Mouse (Mus musculus): ENCODE results near the gene Ercc1. TPM values are rescaled to one million over a fixed set of nuclear protein-coding genes. Genes with fewer than 3 reads are reported as not detected.

Ercc1 gene
- polyA plus RNA-seq, 1 experiment from 2014 or later, result 32.8 TPM

DNA sequence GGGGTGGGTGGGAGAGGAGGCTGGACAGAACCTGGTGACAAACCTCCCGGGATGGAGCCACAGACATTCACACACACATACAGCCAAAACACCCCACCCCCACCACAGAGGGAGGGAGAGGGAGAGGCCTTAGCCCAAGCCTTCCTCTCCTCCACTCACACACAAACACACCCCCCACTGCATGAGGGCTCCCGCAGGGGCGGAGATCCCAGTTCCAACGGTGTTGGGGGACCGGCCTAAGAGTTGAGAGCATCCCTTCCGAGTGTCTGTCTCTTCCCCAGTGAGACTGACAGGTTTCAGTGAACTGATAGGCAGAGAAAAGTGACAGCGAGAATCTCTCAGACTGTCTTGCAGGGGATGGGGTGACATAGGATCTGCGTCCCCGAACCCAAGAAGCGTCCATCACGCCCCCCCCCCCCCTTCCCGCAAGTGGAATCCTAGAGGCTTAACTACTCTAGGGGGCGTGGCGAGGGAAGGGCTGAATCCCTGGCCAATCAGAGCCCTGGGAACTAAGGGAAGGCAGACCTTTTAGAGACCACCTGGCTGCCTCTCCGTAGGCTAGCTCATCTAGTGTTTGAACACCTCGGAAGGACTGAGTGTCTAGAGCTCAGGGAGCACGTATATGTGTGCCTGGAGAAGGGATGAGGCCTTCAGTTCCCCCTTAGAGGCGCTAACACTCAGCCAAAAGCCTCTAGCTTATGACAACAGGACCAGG is 36.7 kb upstream of the Ercc1 start:
- Histone ChIP-seq H3K4me1 (replicated peaks; ENCODE audit: control insufficient read depth, insufficient read depth) (peaks cover 8% of the 10 kb centered on the region; the same call in 1 of the 2 replicates), H3K4me2 (replicated peaks; ENCODE audit: low read depth) (peak overlapping the region; percentile 99), H3K9ac (ENCODE audit: low read length) (peak overlapping the region; percentile 61), H3K9me3 (ENCODE audit: control insufficient read depth, low read length) (no peaks in the 10 kb centered on the region), H3K27ac (replicated peaks) (peak overlapping the region; percentile 78), H3K36me3 (ENCODE audit: control insufficient read depth, insufficient read depth, low read length) (no peaks in the 10 kb centered on the region), H3K4me3 (ENCODE audit: low read depth, low read length) (peak overlapping the region; percentile 60), H3K27me3 (ENCODE audit: control insufficient read depth, insufficient read depth, low read length) (peaks cover 3% of the 10 kb centered on the region; the same call in 1 of the 2 replicates)
- peak; percentile 38 for TF ChIP-seq CTCF (IDR thresholded peaks at IDR 0.05; ENCODE audit: low read depth)
- TF ChIP-seq EP300 (optimal IDR thresholded peaks at IDR 0.05), result no peak
- WGBS, result 3% methylated on average over 15 of the region's 18 CpGs
- ATAC-seq (ENCODE audit: low FRiP score, low TSS enrichment), result peak; percentile 50
- peak; percentile 72 for DNase-seq (ENCODE audit: low spot score)

DNA sequence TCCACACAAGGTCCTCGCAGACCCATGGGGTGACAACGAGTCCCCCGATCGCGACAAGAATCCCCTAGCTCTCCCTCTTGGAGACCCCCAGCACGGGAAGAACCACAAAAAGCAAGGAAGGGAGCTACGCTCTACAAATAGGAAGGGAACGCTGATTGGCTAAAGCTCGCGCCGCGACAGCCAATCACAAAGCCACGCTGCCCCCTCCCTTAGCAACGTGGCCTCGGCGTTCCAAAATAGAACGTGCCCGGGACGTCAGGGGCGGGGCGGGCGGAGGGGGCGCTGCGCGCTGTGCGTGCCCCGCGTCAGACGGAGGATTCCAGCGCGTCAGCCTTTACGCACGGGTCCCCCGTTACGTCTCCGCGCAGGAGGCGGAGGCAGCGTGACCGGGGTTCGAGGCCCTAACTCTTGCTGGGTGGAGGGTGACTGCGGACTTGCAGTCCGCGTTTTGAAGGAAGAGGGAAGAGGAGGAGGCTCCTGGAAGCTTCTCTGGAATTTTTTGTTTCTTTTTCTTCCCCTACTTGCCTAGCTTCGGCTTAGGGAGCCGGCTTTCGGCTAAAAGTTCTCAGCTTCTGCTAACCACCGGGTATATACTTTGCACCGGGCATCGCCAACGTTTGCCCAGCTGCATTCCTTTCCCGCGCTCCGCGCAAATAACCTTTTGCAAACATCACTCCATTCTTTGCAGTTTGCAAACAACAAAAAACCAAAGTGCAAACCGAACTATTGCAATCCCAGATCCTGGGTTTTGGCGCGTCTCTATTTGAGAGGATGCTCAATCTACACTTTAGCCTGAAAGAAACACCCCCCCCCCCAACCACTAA is 35.9 kb upstream of the Ercc1 start:
- TF ChIP-seq EP300 (optimal IDR thresholded peaks at IDR 0.05) (no peak), CTCF (IDR thresholded peaks at IDR 0.05; ENCODE audit: low read depth) (peak; percentile 57)

DNA sequence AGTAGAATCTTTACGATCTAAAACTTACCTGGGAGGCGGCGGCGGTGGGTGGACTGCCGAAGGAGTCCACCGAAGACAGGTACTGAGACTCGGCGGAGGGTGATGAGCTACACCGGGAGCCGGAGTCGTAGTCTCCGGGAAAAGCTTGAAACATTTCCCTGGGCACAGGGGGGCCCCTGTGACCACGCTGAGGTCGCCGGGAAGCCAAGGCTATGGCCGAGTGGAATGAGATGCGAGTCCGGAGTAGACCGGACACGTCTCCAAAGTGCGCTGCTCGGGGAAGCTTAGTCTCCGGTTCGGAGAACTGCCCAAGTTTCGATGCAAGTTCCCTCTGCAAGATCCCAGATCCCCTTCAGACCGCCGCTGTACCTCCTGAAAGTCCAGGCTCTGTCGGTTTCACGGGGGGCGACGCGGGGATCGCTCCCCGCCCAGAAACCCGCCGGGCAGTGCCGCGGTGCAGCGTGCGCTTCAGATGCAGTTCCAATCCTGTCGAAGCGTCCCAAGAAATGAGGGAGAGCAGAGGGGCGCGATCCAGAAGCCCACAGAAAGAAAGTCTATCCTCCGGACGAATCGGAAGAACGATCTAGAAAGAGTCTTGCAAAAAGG is 35.2 kb upstream of the Ercc1 start:
- WGBS, result under 1% methylated on average over 48 of the region's 48 CpGs
- H3K27ac ChIP-seq (replicated peaks), result no peak overlapping the region
- no peaks in the 10 kb centered on the region for H3K36me3 ChIP-seq (ENCODE audit: control insufficient read depth, insufficient read depth, low read length)
- TF ChIP-seq CTCF (IDR thresholded peaks at IDR 0.05; ENCODE audit: low read depth) (no peak), EP300 (optimal IDR thresholded peaks at IDR 0.05) (no peak)
- H3K27me3 ChIP-seq (ENCODE audit: control insufficient read depth, insufficient read depth, low read length), result no peaks in the 10 kb centered on the region; the same call in 1 of the 2 replicates
- DNase-seq (ENCODE audit: low spot score), result peak; percentile 26
- peak overlapping the region; percentile 48 for H3K9ac ChIP-seq (ENCODE audit: low read length)
- ATAC-seq (ENCODE audit: low FRiP score, low TSS enrichment), result no peak
- H3K4me1 ChIP-seq (replicated peaks; ENCODE audit: control insufficient read depth, insufficient read depth), result peaks cover 8% of the 10 kb centered on the region; the same call in 1 of the 2 replicates
- H3K9me3 ChIP-seq (ENCODE audit: control insufficient read depth, low read length), result no peaks in the 10 kb centered on the region
- peak overlapping the region; percentile 60 for H3K4me3 ChIP-seq (ENCODE audit: low read depth, low read length)
- peak overlapping the region; percentile 99 for H3K4me2 ChIP-seq (replicated peaks; ENCODE audit: low read depth)

More for the DNA sequence above, 35.9 kb upstream of the Ercc1 start:
- whole genome bisulfite sequencing, result under 1% methylated on average over 51 of the region's 58 CpGs
- no peaks in the 10 kb centered on the region for H3K9me3 ChIP-seq (ENCODE audit: control insufficient read depth, low read length)
- no peaks in the 10 kb centered on the region for H3K36me3 ChIP-seq (ENCODE audit: control insufficient read depth, insufficient read depth, low read length)
- peaks cover 8% of the 10 kb centered on the region; the same call in 1 of the 2 replicates for H3K4me1 ChIP-seq (replicated peaks; ENCODE audit: control insufficient read depth, insufficient read depth)
- DNase-seq (ENCODE audit: low spot score), result peak; percentile 95
- H3K27me3 ChIP-seq (ENCODE audit: control insufficient read depth, insufficient read depth, low read length), result no peaks in the 10 kb centered on the region; the same call in 1 of the 2 replicates
- peak overlapping the region; percentile 61 for H3K9ac ChIP-seq (ENCODE audit: low read length)
- peak overlapping the region; percentile 78 for H3K27ac ChIP-seq (replicated peaks)
- peak overlapping the region; percentile 99 for H3K4me2 ChIP-seq (replicated peaks; ENCODE audit: low read depth)
- peak overlapping the region; percentile 60 for H3K4me3 ChIP-seq (ENCODE audit: low read depth, low read length)
- peak; percentile 89 for ATAC-seq (ENCODE audit: low FRiP score, low TSS enrichment)

GRCm38 (mm10) chr7:19309884-19310641 is 34.5 kb upstream of the Ercc1 start, which contains the start of gene Fosb:
Gene Fosb, minus strand, starts transcription at chr7:19310051.
- WGBS, result under 1% methylated on average over 49 of the region's 49 CpGs
- Histone ChIP-seq H3K27ac (replicated peaks) (peak within 1 kb of the TSS; percentile 65), H3K9ac (ENCODE audit: low read length) (peak within 1 kb of the TSS; percentile 67), H3K9me3 (ENCODE audit: control insufficient read depth, low read length) (no peaks in the 10 kb centered on the region), H3K27me3 (ENCODE audit: control insufficient read depth, insufficient read depth, low read length) (no peaks in the 10 kb centered on the region; the same call in 1 of the 2 replicates), H3K36me3 (ENCODE audit: control insufficient read depth, insufficient read depth, low read length) (no peaks in the 10 kb centered on the region), H3K4me3 (ENCODE audit: low read depth, low read length) (peak within 1 kb of the TSS; percentile 60), H3K4me1 (replicated peaks; ENCODE audit: control insufficient read depth, insufficient read depth) (0 out of 2 replicates have a peak, but pooled peaks cover 3% of the 10 kb centered on the region), H3K4me2 (replicated peaks; ENCODE audit: low read depth) (peak within 1 kb of the TSS; percentile 99)
- peak; percentile 93 for DNase-seq (ENCODE audit: low spot score)
- TF ChIP-seq EP300 (optimal IDR thresholded peaks at IDR 0.05) (no peak), CTCF (IDR thresholded peaks at IDR 0.05; ENCODE audit: low read depth) (peak; percentile 68)
- ATAC-seq (ENCODE audit: low FRiP score, low TSS enrichment), result peak; percentile 86

GRCm38 (mm10) chr7:19311991-19312390 is 32.6 kb upstream of the Ercc1 start:
- no peak overlapping the region for H3K4me3 ChIP-seq (ENCODE audit: low read depth, low read length)
- H3K9me3 ChIP-seq (ENCODE audit: control insufficient read depth, low read length), result no peaks in the 10 kb centered on the region
- H3K4me1 ChIP-seq (replicated peaks; ENCODE audit: control insufficient read depth, insufficient read depth), result 0 out of 2 replicates have a peak, but pooled peaks cover 3% of the 10 kb centered on the region
- ATAC-seq (ENCODE audit: low FRiP score, low TSS enrichment), result no peak
- TF ChIP-seq CTCF (IDR thresholded peaks at IDR 0.05; ENCODE audit: low read depth) (no peak), EP300 (optimal IDR thresholded peaks at IDR 0.05) (no peak)
- H3K9ac ChIP-seq (ENCODE audit: low read length), result no peak overlapping the region
- no peaks in the 10 kb centered on the region for H3K36me3 ChIP-seq (ENCODE audit: control insufficient read depth, insufficient read depth, low read length)
- H3K27ac ChIP-seq (replicated peaks), result no peak overlapping the region
- no peak for DNase-seq (ENCODE audit: low spot score)
- no peak overlapping the region for H3K4me2 ChIP-seq (replicated peaks; ENCODE audit: low read depth)
- 26% methylated on average over 4 of the region's 4 CpGs for WGBS
- H3K27me3 ChIP-seq (ENCODE audit: control insufficient read depth, insufficient read depth, low read length), result no peaks in the 10 kb centered on the region

All from stomach, postnatal 0 days (tissue).